Mouse (Mus musculus): Measurements from ENCODE around the gene Fam84b. TPM values are rescaled to one million over a fixed set of nuclear protein-coding genes. Genes with fewer than 3 reads are reported as not detected.

Gene Fam84b
- 9.7 TPM for polyA plus RNA-seq (2017; shearing (Covaris generic))

DNA sequence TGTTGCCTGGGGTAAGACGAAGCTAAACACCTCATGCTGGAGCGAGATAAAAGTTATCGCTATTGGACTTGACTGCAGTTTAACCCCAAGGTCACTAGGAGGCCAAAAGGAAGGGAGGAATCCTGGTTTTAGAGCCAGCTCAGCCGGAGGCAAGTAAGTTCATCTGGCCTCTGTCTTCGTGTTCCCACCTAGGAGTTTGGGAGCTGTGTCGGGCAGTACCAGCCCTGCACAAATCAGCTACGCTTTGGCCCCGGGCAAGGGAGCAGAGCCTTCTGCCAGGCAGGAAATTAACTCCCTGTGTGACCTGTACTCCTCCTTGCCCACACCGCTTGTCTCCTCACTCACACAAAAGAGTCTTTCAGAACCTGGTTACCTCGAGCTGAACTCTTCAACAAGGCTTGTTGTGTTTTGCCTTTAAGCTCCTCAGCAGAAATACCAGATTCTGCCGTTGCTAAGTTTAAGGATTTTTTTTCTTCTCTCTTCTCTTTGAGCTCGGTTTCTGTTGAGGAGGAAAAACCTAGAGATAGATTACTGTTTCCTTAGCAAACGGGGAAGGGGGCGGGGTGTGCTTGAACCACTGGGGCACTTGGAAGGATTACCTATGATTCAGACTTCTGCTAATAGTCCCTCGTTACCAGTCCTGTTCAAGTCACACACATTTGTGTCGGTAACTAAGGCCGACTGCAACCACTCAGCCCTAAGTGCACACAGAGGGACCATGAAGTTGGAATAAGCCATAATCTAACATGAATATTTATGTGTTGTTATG is at the start of gene Fam84b:
Gene Fam84b, minus strand, starts transcription at position 548 of the 769 bp plus-strand sequence.

Other genes starting within 250 kb of the Fam84b start
- gene A1bg, start 69.2 kb upstream of the Fam84b start, polyA plus RNA-seq (2017; shearing (Covaris generic)) = not detected

Data from naive thymus-derived CD4-positive, alpha-beta T cell, adult 5 months (primary cell).